Mouse (Mus musculus) intestine, embryonic 14.5 days (tissue): ENCODE results near the gene Gm1604a. TPM values are rescaled to one million over a fixed set of nuclear protein-coding genes. Genes with fewer than 3 reads are reported as not detected.
"Not testable (repeated sequence)": the region's sequence is repeated elsewhere in the genome, so short reads cannot be mapped to it uniquely, and the experiment has no call there.

Source experiments
- ATAC-seq: fragments of 200-750 bp; cut with Nextera tagmentation; replicated peaks from 2 replicates; pipeline ENCODE4 v1.8.0; 2017; ENCODE audit warnings: low read depth, moderate number of reproducible peaks, moderate TSS enrichment, moderate library complexity; ENCODE audit not compliant: low FRiP score, low TSS enrichment
- DNase-seq: peaks from one replicate; pipeline ENCODE4 v3.0.0-alpha.2; 2018; ENCODE audit warnings: low spot score
- H3K27ac ChIP-seq: fragments of 300-500 bp; sonication (generic); 2 replicates; pipeline ENCODE4 v1.5.1; 2014; ENCODE audit warnings: low read depth, mild to moderate bottlenecking, control low read depth
- H3K27me3 ChIP-seq: fragments of 300-500 bp; sonication (generic); replicated peaks from 2 replicates; pipeline ENCODE4 v1.6.1; 2014; ENCODE audit warnings: low read length, control low read depth; ENCODE audit not compliant: control insufficient read depth, insufficient read depth
- H3K36me3 ChIP-seq: fragments of 300-500 bp; sonication (generic); 2 replicates; pipeline ENCODE4 v1.6.1; 2014; ENCODE audit warnings: low read length, control low read depth; ENCODE audit not compliant: control insufficient read depth, insufficient read depth
- H3K4me1 ChIP-seq: fragments of 300-500 bp; sonication (generic); replicated peaks from 2 replicates; pipeline ENCODE4 v1.6.1; 2014; ENCODE audit warnings: low read length, control low read depth, mixed read lengths; ENCODE audit not compliant: control insufficient read depth, insufficient read depth
- H3K4me2 ChIP-seq: fragments of 300-500 bp; sonication (generic); 2 replicates; pipeline ENCODE4 v1.6.1; 2014; ENCODE audit warnings: low read length
- H3K4me3 ChIP-seq: fragments of 300-500 bp; sonication (generic); 2 replicates; pipeline ENCODE4 v1.5.1; 2014; ENCODE audit warnings: low read depth, low read length, control low read depth, mixed read lengths
- H3K9ac ChIP-seq: fragments of 300-500 bp; sonication (generic); 2 replicates; pipeline ENCODE4 v1.6.1; 2014; ENCODE audit warnings: mild to moderate bottlenecking, low read length
- H3K9me3 ChIP-seq: fragments of 300-500 bp; sonication (generic); 2 replicates; pipeline ENCODE4 v1.6.1; 2016; ENCODE audit warnings: low read length, control low read depth; ENCODE audit not compliant: control insufficient read depth
- WGBS: fragments of 180-500 bp; shearing (Covaris S2); extraction: QIAGEN DNeasy Blood & Tissue Kit; methylation state at CpG from one replicate; pipeline ENCODE4 v1.1.7; 2014; 5-methylcytosine and 5-hydroxymethylcytosine counted together
- polyA plus RNA-seq: library from polyadenylated mRNA; unstranded; fragments of >200 nt; fragmentation: Nextera tagmentation; extraction: Ambion mirVana; gene quantifications from 2 replicates; pipeline ENCODE4 v1.2.1, GENCODE M21; 2014

Gene Gm1604a
- polyA plus RNA-seq, 1 experiment from 2014 or later = not detected

GRCm38 (mm10) chr17:7085469-7086168 lies 60.3 kb downstream of the Gm1604a start:
- H3K27ac ChIP-seq, H3K9me3 ChIP-seq, H3K9ac ChIP-seq, H3K36me3 ChIP-seq, H3K27me3 ChIP-seq, ATAC-seq, H3K4me2 ChIP-seq, H3K4me1 ChIP-seq, DNase-seq, H3K4me3 ChIP-seq: not testable (repeated sequence)
- WGBS = no CpG with 5 or more reads among the region's 12 CpGs

- ATAC-seq, H3K27me3 ChIP-seq, H3K4me2 ChIP-seq, DNase-seq, H3K9me3 ChIP-seq, H3K9ac ChIP-seq, H3K4me3 ChIP-seq, H3K27ac ChIP-seq, H3K36me3 ChIP-seq, H3K4me1 ChIP-seq: not testable (repeated sequence)
- WGBS = 81% methylated on average over 6 of the region's 8 CpGs
These were observed 61.5 kb downstream of the Gm1604a start for GRCm38 (mm10) chr17:7086836-7087235.

GRCm38 (mm10) chr17:7097835-7098519 lies 72.6 kb downstream of the Gm1604a start:
- not testable (repeated sequence) for DNase-seq, H3K9me3 ChIP-seq, H3K36me3 ChIP-seq, H3K27ac ChIP-seq, H3K27me3 ChIP-seq, H3K4me3 ChIP-seq, H3K4me1 ChIP-seq, ATAC-seq, H3K9ac ChIP-seq, H3K4me2 ChIP-seq
- WGBS = no CpG with 5 or more reads among the region's 12 CpGs

GRCm38 (mm10) chr17:7099096-7099495 lies 73.7 kb downstream of the Gm1604a start:
- not testable (repeated sequence) for H3K36me3 ChIP-seq, ATAC-seq, H3K9ac ChIP-seq, H3K4me1 ChIP-seq, H3K27me3 ChIP-seq, H3K27ac ChIP-seq, DNase-seq, H3K9me3 ChIP-seq, H3K4me2 ChIP-seq, H3K4me3 ChIP-seq
- 87% methylated on average over 4 of the region's 10 CpGs for WGBS

- not testable (repeated sequence) for H3K4me2 ChIP-seq, H3K4me1 ChIP-seq, H3K27me3 ChIP-seq, ATAC-seq, H3K9ac ChIP-seq, H3K36me3 ChIP-seq, DNase-seq, H3K27ac ChIP-seq, H3K9me3 ChIP-seq, H3K4me3 ChIP-seq
- no CpG with 5 or more reads among the region's 7 CpGs for WGBS
These were observed 77.6 kb downstream of the Gm1604a start for GRCm38 (mm10) chr17:7102945-7103344.

- not testable (repeated sequence) for H3K9me3 ChIP-seq, H3K4me3 ChIP-seq, H3K36me3 ChIP-seq, H3K4me1 ChIP-seq, H3K27ac ChIP-seq, H3K9ac ChIP-seq, H3K4me2 ChIP-seq, ATAC-seq, DNase-seq, H3K27me3 ChIP-seq
- WGBS = 79% methylated on average over 3 of the region's 4 CpGs
These were observed 86.3 kb downstream of the Gm1604a start for GRCm38 (mm10) chr17:7111658-7112057.

- H3K4me2 ChIP-seq, H3K9ac ChIP-seq, H3K36me3 ChIP-seq, H3K27ac ChIP-seq, H3K27me3 ChIP-seq, DNase-seq, H3K9me3 ChIP-seq, H3K4me3 ChIP-seq, H3K4me1 ChIP-seq, ATAC-seq: not testable (repeated sequence)
- 86% methylated on average over 6 of the region's 8 CpGs for WGBS
These were observed 90.9 kb downstream of the Gm1604a start for GRCm38 (mm10) chr17:7116265-7116664.

GRCm38 (mm10) chr17:7120835-7121234 lies 95.5 kb downstream of the Gm1604a start:
- not testable (repeated sequence) for H3K9me3 ChIP-seq, DNase-seq, H3K4me1 ChIP-seq, H3K9ac ChIP-seq, H3K4me3 ChIP-seq, H3K36me3 ChIP-seq, H3K4me2 ChIP-seq, H3K27me3 ChIP-seq, H3K27ac ChIP-seq, ATAC-seq
- 91% methylated on average over 3 of the region's 3 CpGs for WGBS

GRCm38 (mm10) chr17:7122554-7122953 lies 97.2 kb downstream of the Gm1604a start:
- H3K4me3 ChIP-seq, H3K9me3 ChIP-seq, H3K9ac ChIP-seq, H3K4me1 ChIP-seq, H3K36me3 ChIP-seq, H3K4me2 ChIP-seq, H3K27me3 ChIP-seq, H3K27ac ChIP-seq, DNase-seq, ATAC-seq: not testable (repeated sequence)
- 54% methylated on average over 11 of the region's 11 CpGs for WGBS
